Mouse (Mus musculus) MEL (cell line): ENCODE measurements around the gene Vps39. TPM values are rescaled to one million over a fixed set of nuclear protein-coding genes. Genes with fewer than 3 reads are reported as not detected.

Experiments
- DNase-seq: peaks from one replicate; pipeline ENCODE4 v3.0.0; 2011; ENCODE audit warnings: low read depth, low spot score
- H3K27ac ChIP-seq: 2 replicates; pipeline ENCODE4 v1.5.1; 2012; ENCODE audit warnings: low read depth, mild to moderate bottlenecking, control low read depth, low read length, moderate library complexity; ENCODE audit not compliant: control insufficient read depth
- H3K27me3 ChIP-seq, 2 experiments: fragments of 150-350 bp in 1 of 2; sonication (generic) in 1 of 2; 2 replicates each; pipeline ENCODE4 v1.6.1; 2012; ENCODE audit warnings: low read length in 2 of 2, mild to moderate bottlenecking in 2 of 2, improper control_type of control experiment in 1 of 2, moderate library complexity in 1 of 2; ENCODE audit not compliant: insufficient read depth in 2 of 2, control insufficient read depth in 1 of 2
- H3K36me3 ChIP-seq, 2 experiments: 2 replicates each; pipeline ENCODE4 v1.6.1; 2012 to 2014; ENCODE audit warnings: low read length in 2 of 2, improper control_type of control experiment in 1 of 2, inconsistent platforms in 1 of 2, mild to moderate bottlenecking in 1 of 2; ENCODE audit not compliant: insufficient read depth in 2 of 2, control insufficient read depth in 1 of 2
- H3K4me1 ChIP-seq, 2 experiments: fragments of 150-350 bp in 1 of 2; sonication (generic) in 1 of 2; 2 replicates each; pipeline ENCODE4 v1.6.1; 2012; ENCODE audit warnings: low read length in 2 of 2, improper control_type of control experiment in 1 of 2, mild to moderate bottlenecking in 1 of 2; ENCODE audit not compliant: insufficient read depth in 2 of 2, control insufficient read depth in 1 of 2
- H3K4me3 ChIP-seq, 2 experiments: fragments of 150-350 bp in 1 of 2; sonication (generic) in 1 of 2; 2 replicates each; pipeline ENCODE4 v1.5.1; 2012; ENCODE audit warnings: low read depth in 2 of 2, low read length in 2 of 2, mild to moderate bottlenecking in 2 of 2, moderate library complexity in 2 of 2, control low read depth in 1 of 2, improper control_type of control experiment in 1 of 2; ENCODE audit not compliant: control insufficient read depth in 1 of 2, insufficient read depth in 1 of 2
- H3K79me2 ChIP-seq: 2 replicates; pipeline ENCODE4 v1.6.1; 2012; ENCODE audit warnings: mild to moderate bottlenecking, low read length, moderate library complexity; ENCODE audit not compliant: control insufficient read depth, poor library complexity, insufficient read depth
- H3K9ac ChIP-seq: 2 replicates; pipeline ENCODE4 v1.6.1; 2012; ENCODE audit warnings: low read depth, mild to moderate bottlenecking, control low read depth, low read length, moderate library complexity; ENCODE audit not compliant: control insufficient read depth, poor library complexity, severe bottlenecking
- H3K9me3 ChIP-seq: fragments of 150-350 bp; sonication (generic); replicated peaks from 2 replicates; pipeline ENCODE4 v1.6.1; 2012; ENCODE audit warnings: mild to moderate bottlenecking, low read length, improper control_type of control experiment, moderate library complexity; ENCODE audit not compliant: insufficient read depth
- BHLHE40 ChIP-seq: IDR thresholded peaks from 2 replicates; pipeline ENCODE4 v1.6.1; 2012; ENCODE audit warnings: low read depth, mild to moderate bottlenecking, inconsistent platforms, low read length, improper control_type of control experiment, borderline replicate concordance
- ELF1 ChIP-seq: IDR thresholded peaks from 2 replicates; pipeline ENCODE4 v1.6.1; 2014; ENCODE audit warnings: low read depth, mild to moderate bottlenecking, inconsistent platforms, low read length, improper control_type of control experiment, moderate library complexity
- EP300 ChIP-seq, 2 experiments: IDR thresholded peaks; 2 replicates each; pipeline ENCODE4 v1.6.1; 2011; ENCODE audit warnings: improper control_type of control experiment in 2 of 2, low read length in 2 of 2, low read depth in 1 of 2, mild to moderate bottlenecking in 1 of 2
- GATA1 ChIP-seq: IDR thresholded peaks from 2 replicates; pipeline ENCODE4 v1.6.1; 2011; ENCODE audit warnings: low read depth, low read length, improper control_type of control experiment
- HCFC1 ChIP-seq: IDR thresholded peaks from 2 replicates; pipeline ENCODE4 v1.6.1; 2012; ENCODE audit warnings: low read depth, mild to moderate bottlenecking, inconsistent platforms, low read length, improper control_type of control experiment, moderate library complexity
- JUND ChIP-seq: IDR thresholded peaks from 2 replicates; pipeline ENCODE4 v1.6.1; 2011; ENCODE audit warnings: low read depth, mild to moderate bottlenecking, improper control_type of control experiment, low read length
- KAT2A ChIP-seq: conservative IDR thresholded peaks from 2 replicates; pipeline ENCODE4 v1.6.1; 2012; ENCODE audit warnings: low read depth, low read length, improper control_type of control experiment, inconsistent platforms
- MXI1 ChIP-seq: IDR thresholded peaks from 2 replicates; pipeline ENCODE4 v1.6.1; 2011; ENCODE audit warnings: mild to moderate bottlenecking, low read depth, low read length, improper control_type of control experiment
- MYB ChIP-seq: IDR thresholded peaks from 2 replicates; pipeline ENCODE4 v1.6.1; 2011; ENCODE audit warnings: mild to moderate bottlenecking, low read depth, low read length, improper control_type of control experiment
- NELFE ChIP-seq: IDR thresholded peaks from 2 replicates; pipeline ENCODE4 v1.6.1; 2011; ENCODE audit warnings: low read depth, low read length, improper control_type of control experiment
- POLR2A ChIP-seq, 2 experiments: IDR thresholded peaks; 2 replicates each; pipeline ENCODE4 v1.6.1; 2011 to 2012; ENCODE audit warnings: low read length in 2 of 2, mild to moderate bottlenecking in 2 of 2, control low read depth in 1 of 2, improper control_type of control experiment in 1 of 2, low read depth in 1 of 2, moderate library complexity in 1 of 2; ENCODE audit not compliant: control insufficient read depth in 1 of 2, insufficient read depth in 1 of 2, poor library complexity in 1 of 2
- POLR2AphosphoS5 ChIP-seq: IDR thresholded peaks from 2 replicates; pipeline ENCODE4 v1.6.1; 2012; ENCODE audit warnings: low read depth, borderline replicate concordance, mild to moderate bottlenecking, inconsistent platforms, low read length, moderate library complexity, mixed read lengths
- RCOR1 ChIP-seq: IDR thresholded peaks from 2 replicates; pipeline ENCODE4 v1.6.1; 2012; ENCODE audit warnings: low read depth, mild to moderate bottlenecking, inconsistent platforms, low read length, improper control_type of control experiment
- SIN3A ChIP-seq: IDR thresholded peaks from 2 replicates; pipeline ENCODE4 v1.6.1; 2012; ENCODE audit warnings: low read length, improper control_type of control experiment, inconsistent platforms
- TAL1 ChIP-seq: IDR thresholded peaks from 2 replicates; pipeline ENCODE4 v1.6.1; 2012; ENCODE audit warnings: mild to moderate bottlenecking, inconsistent platforms, low read length, moderate library complexity, mixed read lengths
- TBP ChIP-seq: IDR thresholded peaks from 2 replicates; pipeline ENCODE4 v1.8.0; 2011; ENCODE audit warnings: low read depth, low read length, improper control_type of control experiment
- TCF12 ChIP-seq: IDR thresholded peaks from 2 replicates; pipeline ENCODE4 v1.6.1; 2014; ENCODE audit warnings: low read depth, mild to moderate bottlenecking, inconsistent platforms, low read length, improper control_type of control experiment, moderate library complexity
- UBTF ChIP-seq: IDR thresholded peaks from 2 replicates; pipeline ENCODE4 v1.6.1; 2012; ENCODE audit warnings: low read depth, mild to moderate bottlenecking, inconsistent platforms, low read length, improper control_type of control experiment, moderate library complexity, borderline replicate concordance; ENCODE audit not compliant: insufficient read depth
- USF2 ChIP-seq, 2 experiments: IDR thresholded peaks; 2 replicates each; pipeline ENCODE4 v1.6.1; 2011 to 2012; ENCODE audit warnings: improper control_type of control experiment in 2 of 2, low read length in 2 of 2, borderline replicate concordance in 1 of 2, inconsistent platforms in 1 of 2, low read depth in 1 of 2, mild to moderate bottlenecking in 1 of 2; ENCODE audit not compliant: insufficient read depth in 1 of 2
- ZMIZ1 ChIP-seq: IDR thresholded peaks from 2 replicates; pipeline ENCODE4 v1.6.1; 2012; ENCODE audit warnings: low read depth, mild to moderate bottlenecking, inconsistent platforms, low read length, improper control_type of control experiment, moderate library complexity
- ZNF384 ChIP-seq: IDR thresholded peaks from 2 replicates; pipeline ENCODE4 v1.6.1; 2012; ENCODE audit warnings: low read depth, mild to moderate bottlenecking, inconsistent platforms, low read length, improper control_type of control experiment
- polyA plus RNA-seq, 2 experiments: library from polyadenylated mRNA; stranded (reverse) in 1 of 2; unstranded in 1 of 2; fragments of >175 nt in 1 of 2; fragments of >200 nt in 1 of 2; gene quantifications; 2 replicates each; pipeline versions ENCODE4 v1.2.1 to v1.2.4; 2012; ENCODE audit warnings: low replicate concordance in 2 of 2, low read depth in 1 of 2; ENCODE audit not compliant: insufficient read length in 2 of 2, insufficient read depth in 1 of 2, missing spikeins in 1 of 2
- total RNA-seq: library from RNA; depleted of rRNA; stranded (reverse); fragments of 300-350 nt; gene quantifications from 2 replicates; pipeline ENCODE4 v1.2.3, GENCODE M21; 2012

The Vps39 gene
- total and polyA plus RNA-seq, 3 experiments = 19.6 to 20.9 TPM; not detected in 1

DNA sequence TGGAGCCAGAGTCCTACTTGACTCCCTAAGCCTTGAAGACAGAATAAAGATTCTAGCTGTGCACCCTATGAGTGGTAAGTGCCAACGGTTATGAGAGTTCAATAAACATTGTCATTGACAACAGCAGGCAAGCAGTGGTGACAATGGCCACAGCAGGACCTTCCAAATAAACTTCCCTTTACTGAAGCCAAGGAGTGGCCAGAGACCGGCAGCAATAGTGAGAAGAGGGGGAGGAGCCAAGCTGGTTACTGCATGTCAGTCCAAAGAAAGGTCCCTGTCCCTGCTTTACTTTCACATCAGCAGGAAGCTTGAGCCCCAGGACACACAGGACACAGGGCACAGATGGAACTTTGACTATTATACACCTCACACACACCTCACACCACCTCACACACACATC is 56.8 kb downstream of the Vps39 start:
- H3K4me3 ChIP-seq = no peak overlapping the region
- no peaks in the 10 kb centered on the region for H3K4me1 ChIP-seq
- no peaks in the 10 kb centered on the region for H3K79me2 ChIP-seq
- no peak for TF ChIP-seq GATA1
- TF ChIP-seq JUND = no peak
- no peak for TF ChIP-seq BHLHE40
- no peak for TF ChIP-seq TBP
- TF ChIP-seq RCOR1 = no peak
- TF ChIP-seq MYB = no peak
- no peak for TF ChIP-seq SIN3A
- no peak for TF ChIP-seq EP300 (IDR thresholded peaks at IDR 0.05; ENCODE audit: low read depth in 1 of 2, low read length in 2 of 2)
- TF ChIP-seq ZNF384 = no peak
- H3K9me3 ChIP-seq = no peaks in the 10 kb centered on the region
- H3K27me3 ChIP-seq = peaks cover 3 to 7% of the 10 kb centered on the region in 2 experiments; a peak in 3 of 4 replicates
- no peaks in the 10 kb centered on the region for H3K36me3 ChIP-seq
- H3K9ac ChIP-seq = no peak overlapping the region
- no peak for DNase-seq
- H3K27ac ChIP-seq = no peak overlapping the region

DNA sequence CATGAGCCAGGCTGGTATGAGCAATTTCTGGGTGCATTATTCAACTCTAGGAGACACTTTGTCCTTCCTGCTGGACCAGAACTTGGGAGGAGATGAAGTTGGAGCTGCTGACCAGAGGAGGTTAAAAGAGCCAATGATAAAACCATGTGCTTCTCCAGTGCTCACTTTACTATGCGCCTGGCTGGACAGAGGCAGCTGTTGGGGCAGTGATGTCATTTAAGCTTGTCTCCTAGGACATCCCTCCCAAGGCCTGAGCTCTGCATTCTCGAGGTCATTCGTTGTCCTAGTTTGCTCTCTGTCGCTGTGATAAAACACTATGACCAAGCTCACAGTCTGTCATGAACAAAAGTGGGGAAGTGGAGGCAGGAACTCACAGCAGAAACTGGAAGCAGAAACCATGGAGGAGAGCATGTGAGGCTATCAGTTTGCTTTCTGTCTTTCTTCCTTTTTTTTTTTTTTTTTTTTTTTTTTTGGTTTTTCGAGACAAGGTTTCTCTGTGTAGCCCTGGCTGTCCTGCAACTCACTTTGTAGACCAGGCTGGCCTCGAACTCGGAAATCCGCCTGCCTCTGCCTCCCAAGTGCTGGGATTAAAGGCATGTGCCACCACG is 61.4 kb downstream of the Vps39 start:
- no peak overlapping the region for H3K27ac ChIP-seq

DNA sequence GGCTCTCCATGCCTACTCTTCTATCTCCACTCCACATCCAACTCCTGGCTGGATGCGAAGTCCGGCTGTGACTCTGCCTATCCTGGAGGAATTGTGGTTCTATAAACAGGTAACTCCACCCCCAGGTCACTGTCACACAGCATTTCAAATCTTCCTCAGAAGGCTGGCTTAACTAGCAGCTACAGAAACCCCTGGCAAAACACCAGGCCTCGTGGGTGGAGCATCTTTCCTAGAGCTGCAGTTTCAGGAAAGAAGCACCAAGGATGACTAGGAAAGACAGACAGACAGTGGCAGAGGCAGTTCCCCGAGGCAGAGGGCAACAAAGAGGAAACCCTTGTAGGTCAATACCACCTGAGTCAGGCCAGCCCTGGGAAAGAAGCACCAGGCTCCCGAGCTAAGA is 63.9 kb downstream of the Vps39 start, which contains the start of gene Pla2g4d:
TSS of gene Pla2g4d (minus strand) at position 203 of the 400 bp plus-strand sequence.
- H3K36me3 ChIP-seq = no peaks in the 10 kb centered on the region
- no peak within 1 kb of the TSS for H3K9ac ChIP-seq
- H3K4me1 ChIP-seq = no peaks in the 10 kb centered on the region
- no peak for TF ChIP-seq ELF1
- no peak for TF ChIP-seq NELFE
- no peak for TF ChIP-seq HCFC1
- TF ChIP-seq MXI1 = no peak
- TF ChIP-seq TAL1 = no peak
- TF ChIP-seq JUND = no peak
- no peak for TF ChIP-seq TCF12
- no peak for TF ChIP-seq ZMIZ1
- no peak for TF ChIP-seq POLR2A (IDR thresholded peaks at IDR 0.05; ENCODE audit: control insufficient read depth in 1 of 2, insufficient read depth in 1 of 2, low read depth in 1 of 2, low read length in 2 of 2, poor library complexity in 1 of 2)
- TF ChIP-seq TBP = no peak
- TF ChIP-seq KAT2A = no peak
- TF ChIP-seq EP300 (IDR thresholded peaks at IDR 0.05; ENCODE audit: low read depth in 1 of 2, low read length in 2 of 2) = no peak
- no peak for TF ChIP-seq ZNF384
- no peak for TF ChIP-seq UBTF
- no peak for TF ChIP-seq POLR2AphosphoS5
- TF ChIP-seq, all 39 proteins: peak for 0
- Histone ChIP-seq H3K79me2 (no peaks in the 10 kb centered on the region), H3K9me3 (no peaks in the 10 kb centered on the region), H3K27ac (no peak within 1 kb of the TSS), H3K27me3 (peaks cover 5 to 10% of the 10 kb centered on the region in 2 experiments), H3K4me3 (no peak within 1 kb of the TSS)
- DNase-seq = no peak

More for the DNA sequence above, 61.4 kb downstream of the Vps39 start:
- TF ChIP-seq USF2 (IDR thresholded peaks at IDR 0.05; ENCODE audit: borderline replicate concordance in 1 of 2, insufficient read depth in 1 of 2, low read depth in 1 of 2, low read length in 2 of 2) (no peak), ZNF384 (peak; percentile 73)
- Histone ChIP-seq H3K4me3 (no peak overlapping the region), H3K4me1 (no peaks in the 10 kb centered on the region), H3K9me3 (no peaks in the 10 kb centered on the region), H3K36me3 (no peaks in the 10 kb centered on the region), H3K79me2 (no peaks in the 10 kb centered on the region), H3K27me3 (peaks cover 4 to 9% of the 10 kb centered on the region in 2 experiments; a peak in 3 of 4 replicates), H3K9ac (no peak overlapping the region)
- peak; percentile 10 for DNase-seq
